Mouse (Mus musculus): ENCODE data around the gene Gm26602. TPM values are rescaled to one million over a fixed set of nuclear protein-coding genes. Genes with fewer than 3 reads are reported as not detected.
"Not testable (repeated sequence)": the region's sequence is repeated elsewhere in the genome, so short reads cannot be mapped to it uniquely, and the experiment has no call there.

The Gm26602 gene
- polyA plus RNA-seq, 1 experiment from 2014 or later, result 21.1 TPM

DNA sequence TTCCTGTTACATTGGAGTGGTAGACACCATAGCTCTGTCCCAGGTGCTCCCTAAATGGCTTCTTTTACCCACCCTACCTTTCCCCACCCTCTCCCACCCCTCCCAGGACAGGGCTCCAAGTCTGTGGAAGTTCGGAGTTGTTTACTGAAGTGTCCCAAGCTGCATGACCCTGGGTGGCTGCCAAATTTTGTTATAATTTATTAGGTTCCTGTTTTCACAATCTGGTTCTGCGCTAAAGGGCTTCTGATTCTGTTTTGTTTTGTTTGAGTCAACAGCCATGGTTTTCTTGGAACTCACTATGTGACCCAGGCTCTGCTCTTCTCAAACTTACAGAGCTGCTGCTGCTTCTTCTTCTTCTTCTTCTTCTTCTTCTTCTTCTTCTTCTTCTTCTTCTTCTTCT is 21.3 kb upstream of the Gm26602 start:
- ATAC-seq (replicated peaks), result no peak
- Histone ChIP-seq H3K27me3 (no peaks in the 10 kb centered on the region), H3K4me1 (no peaks in the 10 kb centered on the region), H3K27ac (replicated peaks) (no peak overlapping the region), H3K4me3 (no peak overlapping the region), H3K4me2 (replicated peaks) (no peak overlapping the region), H3K36me3 (no peaks in the 10 kb centered on the region), H3K9ac (replicated peaks) (no peak overlapping the region), H3K9me3 (no peaks in the 10 kb centered on the region)
- WGBS, result 89% methylated on average over 2 of the region's 2 CpGs

DNA sequence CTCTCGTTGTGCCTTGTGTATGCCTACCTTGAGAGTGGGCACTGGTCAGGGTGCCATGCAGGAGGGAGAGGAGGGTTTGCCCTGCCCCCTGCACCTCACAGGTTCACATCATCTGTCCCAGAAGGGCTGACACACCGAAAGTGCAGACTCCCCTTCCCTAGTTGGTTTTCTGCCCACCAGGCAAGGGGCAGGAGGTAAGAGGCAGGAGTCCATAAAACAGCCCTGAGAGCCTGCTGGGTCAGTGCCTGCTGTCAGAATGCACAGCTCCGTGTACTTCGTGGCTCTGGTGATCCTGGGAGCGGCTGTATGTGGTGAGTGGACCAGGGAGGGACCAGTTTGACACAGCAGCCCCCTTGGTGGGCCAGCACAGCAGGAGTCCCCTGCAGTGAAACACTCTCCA is 20.0 kb upstream of the Gm26602 start, which contains the start of gene Cfd:
Cfd (plus strand) TSS at position 184 of the 400 bp plus-strand sequence.
- H3K9me3 ChIP-seq, result no peaks in the 10 kb centered on the region
- no peaks in the 10 kb centered on the region for H3K4me1 ChIP-seq
- H3K4me3 ChIP-seq, result no peak within 1 kb of the TSS
- H3K36me3 ChIP-seq, result peaks cover 5% of the 10 kb centered on the region; the same call in 1 of the 2 replicates
- no peak for ATAC-seq (replicated peaks)
- WGBS, result 42% methylated on average over 5 of the region's 5 CpGs
- H3K27me3 ChIP-seq, result no peaks in the 10 kb centered on the region
- no peak within 1 kb of the TSS for H3K9ac ChIP-seq (replicated peaks)
- no peak within 1 kb of the TSS for H3K27ac ChIP-seq (replicated peaks)
- no peak within 1 kb of the TSS for H3K4me2 ChIP-seq (replicated peaks)

DNA sequence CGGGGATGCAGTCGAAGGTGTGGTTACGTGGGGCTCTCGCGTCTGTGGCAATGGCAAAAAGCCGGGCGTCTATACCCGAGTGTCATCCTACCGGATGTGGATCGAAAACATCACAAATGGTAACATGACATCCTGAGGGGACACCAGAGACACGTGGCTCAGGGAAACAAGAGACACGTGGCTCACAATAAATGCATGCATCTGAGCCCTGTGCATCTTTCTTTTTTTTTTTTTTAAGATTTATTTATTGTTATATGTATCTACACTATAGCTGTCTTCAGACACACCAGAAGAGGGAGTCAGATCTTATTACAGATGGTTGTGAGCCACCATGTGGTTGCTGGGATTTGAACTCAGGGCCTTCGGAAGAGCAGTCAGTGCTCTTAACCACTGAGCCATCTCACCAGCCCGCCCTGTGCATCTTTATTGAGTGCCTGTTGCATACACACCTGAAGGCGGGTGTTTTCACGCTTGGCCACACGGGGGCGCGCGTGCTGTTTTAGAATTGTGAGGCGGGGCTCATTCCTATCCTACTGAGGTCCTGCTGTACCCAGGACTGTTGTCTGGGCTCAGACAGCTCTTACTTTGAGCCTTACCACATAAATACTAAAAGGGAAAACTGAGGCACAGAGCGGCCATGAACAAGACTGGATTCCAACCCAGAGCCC is 18.1 kb upstream of the Gm26602 start:
- H3K27me3 ChIP-seq; H3K4me2 ChIP-seq (replicated peaks); H3K9me3 ChIP-seq; H3K27ac ChIP-seq (replicated peaks); H3K4me3 ChIP-seq; H3K4me1 ChIP-seq; H3K9ac ChIP-seq (replicated peaks): not testable (repeated sequence)
- WGBS, result 42% methylated on average over 22 of the region's 22 CpGs
- peaks cover 13% of the 10 kb centered on the region; the same call in 1 of the 2 replicates for H3K36me3 ChIP-seq
- ATAC-seq (replicated peaks), result peak; percentile 69

DNA sequence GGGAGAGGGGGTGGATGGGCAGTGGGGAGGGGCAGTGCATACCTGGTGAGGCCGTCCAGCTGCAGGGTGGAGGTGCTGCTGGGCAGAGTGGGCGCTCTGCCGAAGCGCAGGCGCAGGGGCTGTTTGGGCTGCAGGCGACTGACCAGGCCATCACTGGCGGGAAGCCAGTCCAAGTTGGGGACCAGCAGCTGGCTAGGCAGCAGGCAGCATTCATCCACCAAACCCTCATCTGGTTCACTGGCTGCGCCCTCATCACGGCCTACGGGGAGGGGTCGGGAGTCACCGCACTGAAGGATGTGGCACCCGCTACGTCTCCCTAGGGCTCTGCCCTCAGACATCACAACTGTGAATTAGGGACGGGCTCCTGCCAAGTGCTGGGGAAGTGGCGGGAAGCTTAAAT is 14.3 kb upstream of the Gm26602 start:
- Histone ChIP-seq H3K4me1 (peaks cover 6% of the 10 kb centered on the region), H3K27ac (replicated peaks) (no peak overlapping the region), H3K27me3 (no peaks in the 10 kb centered on the region), H3K4me3 (no peak overlapping the region), H3K9ac (replicated peaks) (no peak overlapping the region), H3K4me2 (replicated peaks) (no peak overlapping the region), H3K36me3 (peaks cover 13% of the 10 kb centered on the region), H3K9me3 (no peaks in the 10 kb centered on the region)
- ATAC-seq (replicated peaks), result no peak
- WGBS, result 90% methylated on average over 16 of the region's 16 CpGs

DNA sequence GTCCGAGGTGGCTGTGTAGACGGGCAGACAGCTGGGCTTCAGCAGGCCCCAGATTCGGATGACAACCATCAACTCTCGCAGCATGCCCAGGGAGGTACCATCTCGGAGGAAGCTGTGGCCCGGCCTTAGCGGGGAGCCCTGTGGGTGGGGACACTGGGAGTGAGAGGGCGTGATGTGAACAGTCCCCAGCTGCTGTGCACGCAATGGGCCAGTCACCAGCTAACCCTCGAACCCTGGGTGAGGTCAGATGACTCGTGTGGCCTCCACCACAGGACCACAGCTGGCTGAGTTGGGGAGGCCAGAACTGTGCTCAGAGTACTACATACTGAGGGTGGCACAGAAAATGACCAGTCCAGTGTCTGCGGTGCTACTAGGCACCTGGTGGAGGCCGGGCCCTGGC is 13.8 kb upstream of the Gm26602 start:
- H3K27me3 ChIP-seq, result no peaks in the 10 kb centered on the region
- ATAC-seq (replicated peaks), result no peak
- H3K27ac ChIP-seq (replicated peaks), result no peak overlapping the region
- WGBS, result 89% methylated on average over 13 of the region's 13 CpGs
- H3K4me3 ChIP-seq, result no peak overlapping the region
- no peak overlapping the region for H3K4me2 ChIP-seq (replicated peaks)
- peaks cover 13% of the 10 kb centered on the region for H3K36me3 ChIP-seq
- H3K4me1 ChIP-seq, result peaks cover 7% of the 10 kb centered on the region
- H3K9me3 ChIP-seq, result no peaks in the 10 kb centered on the region
- H3K9ac ChIP-seq (replicated peaks), result no peak overlapping the region

DNA sequence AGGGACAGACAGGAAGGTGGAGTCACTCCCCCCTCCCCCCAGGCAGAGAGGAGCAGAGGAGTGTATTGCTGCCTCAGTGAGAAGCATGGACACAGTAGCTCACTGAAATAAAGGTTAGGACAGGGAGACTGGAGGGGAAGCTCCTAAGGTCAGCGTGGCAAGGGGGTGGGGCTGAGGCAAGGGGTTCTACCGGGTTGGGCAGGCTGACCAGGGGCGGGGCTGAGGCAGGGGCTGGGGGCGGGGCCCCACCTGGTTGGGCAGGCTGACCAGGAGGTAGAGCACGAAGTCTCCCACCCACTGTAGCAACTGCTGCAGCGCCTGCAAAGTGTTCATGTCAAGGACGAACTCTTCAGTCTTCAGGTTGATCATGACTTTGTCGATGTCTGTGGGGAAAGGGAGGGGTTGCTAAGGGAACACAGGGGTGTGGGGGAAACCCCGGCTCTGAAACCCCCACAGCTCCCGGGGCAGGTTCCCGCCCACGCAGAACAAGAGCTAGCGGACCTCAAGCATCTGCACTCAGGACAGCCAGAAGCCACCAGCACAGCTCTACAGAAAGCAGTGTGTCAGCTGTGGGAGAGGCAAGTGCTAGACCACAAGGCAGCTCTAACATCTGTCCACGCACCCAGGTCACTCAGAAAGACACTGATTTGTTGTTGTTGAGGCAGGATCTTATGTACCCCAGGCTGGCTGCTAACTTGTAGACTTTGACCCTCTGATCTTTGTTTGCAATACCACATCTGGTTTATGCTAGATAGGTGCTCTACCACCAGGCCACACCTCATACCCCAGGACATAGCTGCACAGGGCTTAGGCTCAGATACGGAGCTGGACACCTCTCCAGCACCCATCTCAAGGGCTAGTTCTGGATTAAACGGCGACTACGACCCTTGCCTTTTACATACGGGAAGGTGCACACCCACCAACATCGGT is 13.1 kb upstream of the Gm26602 start:
- no peak for ATAC-seq (replicated peaks)
- no peaks in the 10 kb centered on the region for H3K9me3 ChIP-seq
- 51% methylated on average over 20 of the region's 20 CpGs for WGBS
- H3K4me2 ChIP-seq (replicated peaks), result no peak overlapping the region
- no peak overlapping the region for H3K9ac ChIP-seq (replicated peaks)
- H3K27me3 ChIP-seq, result no peaks in the 10 kb centered on the region
- no peak overlapping the region for H3K27ac ChIP-seq (replicated peaks)
- no peak overlapping the region for H3K4me3 ChIP-seq
- H3K36me3 ChIP-seq, result peaks cover 13% of the 10 kb centered on the region
- peaks cover 7% of the 10 kb centered on the region for H3K4me1 ChIP-seq

DNA sequence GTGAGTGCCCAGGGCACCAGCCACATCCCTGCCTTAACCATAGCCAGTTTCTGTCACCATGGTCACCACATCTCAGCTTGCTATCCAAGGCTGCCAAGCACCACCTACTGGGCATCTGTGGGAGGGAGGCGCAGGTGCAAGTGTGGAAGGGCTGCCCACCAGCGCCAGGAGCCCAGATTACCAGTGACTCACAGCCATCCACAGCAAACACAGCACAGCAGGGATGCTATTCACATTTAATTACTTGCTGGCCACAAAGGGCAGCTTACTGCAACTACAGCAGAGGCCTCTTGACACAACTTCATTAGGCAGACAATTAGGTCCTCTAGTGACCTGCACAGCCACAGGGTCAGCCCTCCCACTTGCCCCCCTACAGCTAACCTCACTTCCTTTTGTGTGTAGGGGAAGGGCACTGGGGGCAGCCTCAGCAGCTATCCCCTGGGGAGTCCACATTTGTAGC is 9.7 kb upstream of the Gm26602 start:
- H3K36me3 ChIP-seq, result peaks cover 30% of the 10 kb centered on the region

DNA sequence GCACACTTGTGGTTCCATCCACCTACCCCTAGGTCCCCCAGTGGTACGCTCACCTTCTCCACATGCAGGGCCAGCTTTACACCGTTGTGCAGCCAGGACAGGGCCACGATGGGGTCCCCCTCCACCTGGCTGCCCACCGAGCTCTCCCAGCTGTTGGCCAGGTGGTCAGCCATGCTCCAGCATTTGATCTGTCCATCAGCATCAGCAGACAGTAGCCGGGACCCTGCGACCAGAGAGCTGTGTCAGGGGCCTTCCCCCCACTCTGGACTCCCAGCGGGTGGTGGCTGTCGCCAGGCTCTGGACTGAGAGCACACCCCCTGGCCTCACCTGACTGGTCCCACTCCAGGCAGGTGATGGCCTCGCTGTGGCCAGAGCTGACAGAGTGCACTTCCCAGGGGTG is 3.9 kb upstream of the Gm26602 start:
- H3K9ac ChIP-seq (replicated peaks), result no peak overlapping the region
- no peak overlapping the region for H3K4me3 ChIP-seq
- H3K4me1 ChIP-seq, result peaks cover 17% of the 10 kb centered on the region
- no peak overlapping the region for H3K27ac ChIP-seq (replicated peaks)
- H3K9me3 ChIP-seq, result no peaks in the 10 kb centered on the region
- ATAC-seq (replicated peaks), result no peak
- H3K27me3 ChIP-seq, result no peaks in the 10 kb centered on the region
- WGBS, result 94% methylated on average over 9 of the region's 9 CpGs
- H3K4me2 ChIP-seq (replicated peaks), result no peak overlapping the region
- peaks cover 44% of the 10 kb centered on the region for H3K36me3 ChIP-seq

More for the DNA sequence above, 9.7 kb upstream of the Gm26602 start:
- Histone ChIP-seq H3K9ac (replicated peaks) (no peak overlapping the region), H3K27me3 (no peaks in the 10 kb centered on the region), H3K4me3 (no peak overlapping the region), H3K4me2 (replicated peaks) (no peak overlapping the region), H3K27ac (replicated peaks) (peak overlapping the region; percentile 27; the same call in 1 of the 2 replicates), H3K4me1 (peaks cover 7% of the 10 kb centered on the region), H3K9me3 (no peaks in the 10 kb centered on the region)
- 7% methylated on average over 2 of the region's 2 CpGs for WGBS
- ATAC-seq (replicated peaks), result peak; percentile 63

DNA sequence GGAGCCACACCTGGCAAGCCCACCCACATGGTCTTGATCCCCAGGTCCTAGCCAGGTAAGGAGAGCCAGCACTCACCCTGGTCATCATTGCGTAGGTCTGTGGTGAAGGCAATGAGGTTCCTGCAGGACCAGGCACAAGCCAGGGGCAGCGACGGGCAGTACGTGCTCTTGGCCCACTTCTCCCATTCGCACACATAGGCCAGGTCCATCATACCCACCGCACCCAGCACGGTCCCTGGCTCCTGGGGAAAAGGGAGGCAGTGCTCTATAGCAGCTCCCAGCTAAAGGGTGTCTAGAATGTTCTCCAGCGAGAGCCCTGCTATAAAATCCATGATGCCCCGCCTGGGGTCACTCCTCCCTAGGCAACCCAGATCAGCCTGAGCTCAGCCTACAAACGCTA is 3.2 kb upstream of the Gm26602 start:
- Histone ChIP-seq H3K9me3 (no peaks in the 10 kb centered on the region), H3K4me3 (0 out of 2 replicates have a peak overlapping the region, but pooled peaks have one; percentile 74), H3K27ac (replicated peaks) (no peak overlapping the region), H3K36me3 (peaks cover 47% of the 10 kb centered on the region), H3K9ac (replicated peaks) (no peak overlapping the region), H3K4me1 (peaks cover 17% of the 10 kb centered on the region), H3K4me2 (replicated peaks) (no peak overlapping the region), H3K27me3 (no peaks in the 10 kb centered on the region)
- peak; percentile 1; the same call in 1 of the 2 replicates for ATAC-seq (replicated peaks)
- 94% methylated on average over 10 of the region's 10 CpGs for WGBS

DNA sequence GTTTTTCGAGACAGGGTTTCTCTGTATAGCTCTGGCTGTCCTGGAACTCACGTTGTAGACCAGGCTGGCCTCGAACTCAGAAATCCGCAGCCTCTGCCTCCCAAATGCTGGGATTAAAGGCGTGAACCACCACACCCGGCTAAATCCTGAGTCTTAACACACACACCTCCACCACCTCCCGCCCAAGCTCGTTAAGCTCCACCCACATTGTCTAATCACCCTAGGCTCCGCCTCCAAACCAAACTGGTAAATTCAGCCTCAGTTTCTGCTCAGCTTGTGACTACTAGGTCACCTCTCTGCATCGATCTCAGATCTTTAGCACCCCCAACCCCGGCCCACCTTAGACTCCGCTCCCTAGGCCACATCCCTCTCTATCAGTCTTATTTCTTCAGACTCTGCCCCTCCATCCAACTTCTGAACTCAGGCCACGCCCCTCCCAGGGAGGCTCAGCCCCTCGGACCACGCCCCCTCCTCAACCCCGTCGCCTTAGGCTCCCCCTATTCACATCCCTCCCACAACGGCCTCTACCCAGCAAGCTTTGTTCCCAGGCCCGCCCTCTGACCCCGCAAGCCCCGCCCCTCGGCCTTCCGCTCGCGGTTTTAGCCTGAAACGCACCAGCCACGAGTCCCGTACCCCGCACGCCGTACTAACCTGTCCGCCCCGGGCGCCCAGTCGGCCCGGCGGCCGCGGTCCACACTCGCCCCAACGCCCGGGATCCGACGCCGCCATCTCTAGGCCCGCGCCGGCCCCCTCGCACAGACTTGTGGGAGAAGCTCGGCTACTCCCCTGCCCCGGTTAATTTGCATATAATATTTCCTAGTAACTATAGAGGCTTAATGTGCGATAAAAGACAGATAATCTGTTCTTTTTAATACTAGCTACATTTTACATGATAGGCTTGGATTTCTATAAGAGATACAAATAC is 2.2 kb upstream of the Gm26602 start, which contains the start of gene Med16:
Med16 (minus strand) TSS at position 757 of the 925 bp plus-strand sequence.
- peaks cover 43% of the 10 kb centered on the region for H3K36me3 ChIP-seq
- peaks cover 17% of the 10 kb centered on the region for H3K4me1 ChIP-seq
- H3K27ac ChIP-seq (replicated peaks), result peak within 1 kb of the TSS; percentile 98
- H3K9ac ChIP-seq (replicated peaks), result peak within 1 kb of the TSS; percentile 89
- peak; percentile 90 for ATAC-seq (replicated peaks)
- 1% methylated on average over 52 of the region's 52 CpGs for WGBS
- no peaks in the 10 kb centered on the region for H3K27me3 ChIP-seq
- H3K4me3 ChIP-seq, result peak within 1 kb of the TSS; percentile 74
- peak within 1 kb of the TSS; percentile 51 for H3K4me2 ChIP-seq (replicated peaks)
- no peaks in the 10 kb centered on the region for H3K9me3 ChIP-seq

DNA sequence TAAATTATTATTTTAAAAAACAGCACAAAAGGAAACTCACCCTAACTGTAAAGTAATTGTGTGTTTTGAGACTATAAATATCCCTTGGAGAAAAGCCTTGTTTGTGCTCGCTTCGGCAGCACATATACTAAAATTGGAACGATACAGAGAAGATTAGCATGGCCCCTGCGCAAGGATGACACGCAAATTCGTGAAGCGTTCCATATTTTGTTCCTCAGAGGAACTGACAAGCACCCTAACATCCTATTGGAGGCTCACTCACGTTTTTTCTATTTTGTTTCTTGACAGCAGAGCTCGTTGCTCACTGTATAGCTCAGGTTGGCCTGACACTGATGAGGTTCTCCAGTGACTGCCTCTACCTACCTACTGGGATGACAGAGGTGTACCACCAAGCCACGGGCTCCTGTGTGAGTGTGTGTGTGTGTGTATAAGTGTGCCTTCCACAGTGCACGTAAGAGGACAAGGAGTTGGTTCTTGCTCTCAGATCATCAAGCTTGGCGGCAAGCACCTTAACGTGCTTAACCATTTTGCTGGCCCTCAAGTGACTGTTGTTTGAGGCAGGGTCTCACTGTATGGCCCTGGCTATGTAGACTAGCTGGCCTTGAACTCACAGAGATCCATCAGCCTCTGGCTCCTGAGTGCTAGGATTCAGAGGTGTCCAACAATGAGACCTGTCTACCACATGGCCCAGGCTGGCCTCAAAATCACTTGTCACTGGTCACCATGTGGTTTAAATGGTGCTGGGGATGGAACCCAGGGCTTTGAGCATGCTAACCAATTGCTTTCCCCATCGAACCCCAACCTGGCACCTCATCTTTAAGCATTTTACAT is 1.3 kb upstream of the Gm26602 start:
- ATAC-seq (replicated peaks), result peak; percentile 59
- Histone ChIP-seq H3K9me3 (no peaks in the 10 kb centered on the region), H3K4me2 (replicated peaks) (peak overlapping the region; percentile 43), H3K27ac (replicated peaks) (peak overlapping the region; percentile 98), H3K9ac (replicated peaks) (peak overlapping the region; percentile 89), H3K4me1 (peaks cover 23% of the 10 kb centered on the region), H3K36me3 (peaks cover 39% of the 10 kb centered on the region), H3K27me3 (no peaks in the 10 kb centered on the region), H3K4me3 (peak overlapping the region; percentile 74)
- 23% methylated on average over 14 of the region's 14 CpGs for WGBS
